Mouse (Mus musculus) neural tube, embryonic 14.5 days (tissue): ENCODE measurements around the gene Cxcl10. TPM values are rescaled to one million over a fixed set of nuclear protein-coding genes. Genes with fewer than 3 reads are reported as not detected.
A peak's percentile ranks its signal among the peaks of the same experiment; 100 is the strongest.

Experiments used
- ATAC-seq: fragments of 200-750 bp; cut with Nextera tagmentation; 2 replicates; pipeline ENCODE4 v1.8.0; 2017; ENCODE audit warnings: low read depth, mild to moderate bottlenecking, moderate TSS enrichment, moderate library complexity
- H3K27ac ChIP-seq: fragments of 300-500 bp; sonication (generic); 2 replicates; pipeline ENCODE4 v1.5.1; 2014; ENCODE audit warnings: low read depth, mild to moderate bottlenecking, control low read depth, low read length, moderate library complexity, mixed read lengths
- H3K27me3 ChIP-seq: fragments of 300-500 bp; sonication (generic); 2 replicates; pipeline ENCODE4 v1.6.1; 2014; ENCODE audit warnings: low read length; ENCODE audit not compliant: control insufficient read depth, insufficient read depth
- H3K36me3 ChIP-seq: fragments of 300-500 bp; sonication (generic); 2 replicates; pipeline ENCODE4 v1.6.1; 2014; ENCODE audit warnings: low read length, mixed read lengths; ENCODE audit not compliant: control insufficient read depth, insufficient read depth
- H3K4me1 ChIP-seq: fragments of 300-500 bp; sonication (generic); 2 replicates; pipeline ENCODE4 v1.6.1; 2014; ENCODE audit warnings: low read length; ENCODE audit not compliant: control insufficient read depth, insufficient read depth
- H3K4me2 ChIP-seq: fragments of 300-500 bp; sonication (generic); 2 replicates; pipeline ENCODE4 v1.6.1; 2014; ENCODE audit warnings: mild to moderate bottlenecking, low read depth, low read length, control low read depth
- H3K4me3 ChIP-seq: fragments of 300-500 bp; sonication (generic); 2 replicates; pipeline ENCODE4 v1.5.1; 2014; ENCODE audit warnings: low read depth, low read length, control low read depth, mixed read lengths
- H3K9ac ChIP-seq: fragments of 300-500 bp; sonication (generic); replicated peaks from 2 replicates; pipeline ENCODE4 v1.6.1; 2014; ENCODE audit warnings: low read depth, mild to moderate bottlenecking, control low read depth, low read length, mixed read lengths
- H3K9me3 ChIP-seq: fragments of 300-500 bp; sonication (generic); 2 replicates; pipeline ENCODE4 v1.6.1; 2016; ENCODE audit warnings: low read length; ENCODE audit not compliant: control insufficient read depth
- WGBS: fragments of 180-500 bp; shearing (Covaris S2); extraction: QIAGEN DNeasy Blood & Tissue Kit; methylation state at CpG from one replicate; pipeline ENCODE4 v1.1.7; 2014; 5-methylcytosine and 5-hydroxymethylcytosine counted together
- polyA plus RNA-seq: library from polyadenylated mRNA; unstranded; fragments of >200 nt; fragmentation: Nextera tagmentation; extraction: Ambion mirVana; gene quantifications from 2 replicates; pipeline ENCODE4 v1.2.1, GENCODE M21; 2014

Cxcl10 gene
- polyA plus RNA-seq, 1 experiment from 2014 or later: not detected

- Histone ChIP-seq H3K27ac (no peak overlapping the region), H3K4me2 (no peak overlapping the region), H3K27me3 (no peaks in the 10 kb centered on the region), H3K4me3 (no peak overlapping the region), H3K4me1 (no peaks in the 10 kb centered on the region), H3K36me3 (no peaks in the 10 kb centered on the region), H3K9ac (no peak overlapping the region), H3K9me3 (no peaks in the 10 kb centered on the region)
- 42% methylated on average over 6 of the region's 6 CpGs for WGBS
- no peak for ATAC-seq
Observed at GRCm38 (mm10) chr5:92386643-92387042, 38.0 kb upstream of the Cxcl10 start.

GRCm38 (mm10) chr5:92386102-92386501 lies 37.4 kb upstream of the Cxcl10 start:
- H3K4me3 ChIP-seq: no peak overlapping the region
- ATAC-seq: no peak
- H3K9me3 ChIP-seq: no peaks in the 10 kb centered on the region
- H3K27me3 ChIP-seq: no peaks in the 10 kb centered on the region
- no peak overlapping the region for H3K27ac ChIP-seq
- WGBS: 86% methylated on average over 5 of the region's 5 CpGs
- H3K36me3 ChIP-seq: no peaks in the 10 kb centered on the region
- H3K4me1 ChIP-seq: no peaks in the 10 kb centered on the region
- no peak overlapping the region for H3K4me2 ChIP-seq
- no peak overlapping the region for H3K9ac ChIP-seq

GRCm38 (mm10) chr5:92384855-92385254 lies 36.2 kb upstream of the Cxcl10 start:
- no peaks in the 10 kb centered on the region for H3K9me3 ChIP-seq
- no peak overlapping the region for H3K4me3 ChIP-seq
- H3K27ac ChIP-seq: no peak overlapping the region
- no peaks in the 10 kb centered on the region for H3K36me3 ChIP-seq
- no peaks in the 10 kb centered on the region for H3K4me1 ChIP-seq
- WGBS: 45% methylated on average over 7 of the region's 7 CpGs
- ATAC-seq: no peak
- H3K27me3 ChIP-seq: no peaks in the 10 kb centered on the region
- no peak overlapping the region for H3K4me2 ChIP-seq
- no peak overlapping the region for H3K9ac ChIP-seq

GRCm38 (mm10) chr5:92383747-92384146 lies 35.1 kb upstream of the Cxcl10 start:
- no peaks in the 10 kb centered on the region for H3K4me1 ChIP-seq
- no peak for ATAC-seq
- H3K9me3 ChIP-seq: no peaks in the 10 kb centered on the region
- H3K36me3 ChIP-seq: no peaks in the 10 kb centered on the region
- no peak overlapping the region for H3K4me2 ChIP-seq
- whole genome bisulfite sequencing: 42% methylated on average over 7 of the region's 7 CpGs
- H3K27ac ChIP-seq: no peak overlapping the region
- H3K27me3 ChIP-seq: no peaks in the 10 kb centered on the region
- H3K9ac ChIP-seq: no peak overlapping the region
- no peak overlapping the region for H3K4me3 ChIP-seq

- no peak for ATAC-seq
- H3K4me1 ChIP-seq: no peaks in the 10 kb centered on the region
- H3K4me2 ChIP-seq: no peak overlapping the region
- H3K27me3 ChIP-seq: no peaks in the 10 kb centered on the region
- no peaks in the 10 kb centered on the region for H3K36me3 ChIP-seq
- no peak overlapping the region for H3K9ac ChIP-seq
- H3K9me3 ChIP-seq: no peaks in the 10 kb centered on the region
- H3K27ac ChIP-seq: no peak overlapping the region
- no peak overlapping the region for H3K4me3 ChIP-seq
- 59% methylated on average over 9 of the region's 9 CpGs for WGBS
Observed at GRCm38 (mm10) chr5:92382349-92382679, 33.6 kb upstream of the Cxcl10 start.

GRCm38 (mm10) chr5:92381550-92382348 lies 33.1 kb upstream of the Cxcl10 start:
- H3K9me3 ChIP-seq: no peaks in the 10 kb centered on the region
- H3K27ac ChIP-seq: no peak overlapping the region
- WGBS: 35% methylated on average over 12 of the region's 12 CpGs

GRCm38 (mm10) chr5:92376795-92377405 lies 28.2 kb upstream of the Cxcl10 start:
- Histone ChIP-seq H3K36me3 (no peaks in the 10 kb centered on the region), H3K9me3 (no peaks in the 10 kb centered on the region), H3K27me3 (no peaks in the 10 kb centered on the region), H3K27ac (no peak overlapping the region), H3K4me1 (no peaks in the 10 kb centered on the region), H3K9ac (no peak overlapping the region), H3K4me3 (no peak overlapping the region), H3K4me2 (no peak overlapping the region)
- 51% methylated on average over 13 of the region's 13 CpGs for WGBS
- no peak for ATAC-seq

More at GRCm38 (mm10) chr5:92381550-92382348, 33.1 kb upstream of the Cxcl10 start:
- Histone ChIP-seq H3K4me2 (no peak overlapping the region), H3K9ac (no peak overlapping the region), H3K4me1 (no peaks in the 10 kb centered on the region), H3K4me3 (no peak overlapping the region), H3K27me3 (no peaks in the 10 kb centered on the region), H3K36me3 (no peaks in the 10 kb centered on the region)
- ATAC-seq: peak; percentile 91; the same call in 1 of the 2 replicates

GRCm38 (mm10) chr5:92375368-92375767 lies 26.7 kb upstream of the Cxcl10 start:
- Histone ChIP-seq H3K9ac (no peak overlapping the region), H3K27me3 (no peaks in the 10 kb centered on the region), H3K4me3 (no peak overlapping the region), H3K36me3 (no peaks in the 10 kb centered on the region), H3K9me3 (no peaks in the 10 kb centered on the region), H3K4me2 (no peak overlapping the region), H3K4me1 (peaks cover 3% of the 10 kb centered on the region; the same call in 1 of the 2 replicates), H3K27ac (no peak overlapping the region)
- no peak for ATAC-seq
- 80% methylated on average over 17 of the region's 17 CpGs for WGBS

- H3K9ac ChIP-seq: no peak overlapping the region
- no peak overlapping the region for H3K4me2 ChIP-seq
- no peaks in the 10 kb centered on the region for H3K36me3 ChIP-seq
- no peaks in the 10 kb centered on the region for H3K27me3 ChIP-seq
- H3K9me3 ChIP-seq: no peaks in the 10 kb centered on the region
- no peak overlapping the region for H3K4me3 ChIP-seq
- no peak for ATAC-seq
- H3K4me1 ChIP-seq: peaks cover 3% of the 10 kb centered on the region; the same call in 1 of the 2 replicates
- no peak overlapping the region for H3K27ac ChIP-seq
- WGBS: 52% methylated on average over 6 of the region's 6 CpGs
Observed at GRCm38 (mm10) chr5:92374721-92375142, 26.0 kb upstream of the Cxcl10 start.
